Mouse (Mus musculus) heart, postnatal 36 days (tissue): Measurements from ENCODE around the gene H2-DMb2. TPM values are rescaled to one million over a fixed set of nuclear protein-coding genes. Genes with fewer than 3 reads are reported as not detected.

Experiments
- DNase-seq, 2 experiments: peaks; one replicate each; pipeline ENCODE4 v3.0.0; 2021 to 2022
- intact Hi-C: fragments of 180-260 bp; cut with DNase I; formaldehyde crosslinking; loops from one replicate; pipeline ENCODE4 v1.15.1; 2025
- total RNA-seq, 2 experiments: library from RNA; stranded (reverse); gene quantifications; 2 replicates each; pipeline ENCODE4 v1.2.3; 2021

H2-DMb2 gene
- total RNA-seq, 2 experiments from 2014 or later, result 1.3 to 1.7 TPM

GRCm38 (mm10) chr17:34197904-34198520 is 54.9 kb downstream of the H2-DMb2 start:
- intact Hi-C loops, result loop anchor here (1.0 kb wide), 1 partner anchor 11 kb away; the partner anchor contains the start of genes Psmb9 and Tap1
- DNase-seq, result peak; percentile 67 to 73

GRCm38 (mm10) chr17:34198521-34198912 is 55.4 kb downstream of the H2-DMb2 start:
- DNase-seq, result no peak
- intact Hi-C loops, result loop anchor here (1.0 kb wide), 1 partner anchor 11 kb away; the partner anchor contains the start of genes Psmb9 and Tap1

GRCm38 (mm10) chr17:34199050-34199619 is 56.0 kb downstream of the H2-DMb2 start:
- intact Hi-C loops, result no loop called here
- DNase-seq, result no peak

- DNase-seq, result no peak
- intact Hi-C loops, result no loop called here
These were observed 56.9 kb downstream of the H2-DMb2 start for GRCm38 (mm10) chr17:34200047-34200446.

DNA sequence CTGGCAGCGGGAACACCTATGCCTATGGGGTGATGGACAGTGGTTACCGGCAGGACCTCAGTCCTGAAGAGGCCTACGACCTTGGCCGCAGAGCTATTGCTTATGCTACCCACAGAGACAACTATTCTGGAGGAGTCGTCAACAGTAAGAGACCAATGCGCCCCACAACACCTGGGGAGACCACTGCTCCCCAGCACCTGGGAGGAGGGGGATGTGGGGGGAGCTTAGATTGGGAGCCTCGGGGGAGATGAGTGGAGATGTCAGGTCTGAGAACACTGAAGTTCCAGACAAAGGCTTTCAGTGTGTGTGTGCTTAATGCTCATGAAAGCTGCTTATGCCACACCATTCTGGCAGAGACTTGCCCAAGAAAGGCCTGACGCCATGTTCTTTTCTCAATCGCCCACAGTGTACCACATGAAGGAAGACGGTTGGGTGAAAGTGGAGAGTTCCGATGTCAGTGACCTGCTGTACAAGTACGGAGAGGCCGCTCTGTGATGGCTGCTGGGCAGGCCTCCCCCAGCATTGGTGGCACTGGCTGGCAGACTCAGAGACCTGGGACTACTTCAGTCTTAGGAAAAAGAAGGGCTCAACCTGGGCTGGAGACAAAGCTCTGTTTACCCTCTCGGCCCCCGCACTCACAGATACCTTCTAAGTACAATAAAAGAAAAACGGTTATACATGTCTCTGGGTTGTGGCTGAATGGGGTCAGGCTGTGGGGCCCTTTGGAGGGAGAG is 57.8 kb downstream of the H2-DMb2 start:
- DNase-seq, result no peak
- intact Hi-C loops, result no loop called here

Other genes with a start within 250 kb of the H2-DMb2 start
- gene Platr17, start 238.2 kb upstream of the H2-DMb2 start, total RNA-seq, result not detected
- 10 to 100 TPM; 15.7 to 18.0 TPM for gene Daxx, start 233.9 kb upstream of the H2-DMb2 start, total RNA-seq
- gene Tapbp, start 227.4 kb upstream of the H2-DMb2 start, total RNA-seq, result 100 to 1,000 TPM; 103 to 112 TPM
- gene Zbtb22, start 227.4 kb upstream of the H2-DMb2 start, total RNA-seq, result 10 to 100 TPM; 20.1 to 20.6 TPM
- gene Rgl2, start 213.8 kb upstream of the H2-DMb2 start, total RNA-seq, result 10 to 100 TPM; 38.7 TPM
- gene Pfdn6, start 203.0 kb upstream of the H2-DMb2 start, total RNA-seq, result 10 to 100 TPM; 77.0 to 84.7 TPM
- 10 to 100 TPM; 10.1 to 11.5 TPM for gene Wdr46, start 202.6 kb upstream of the H2-DMb2 start, total RNA-seq
- 1 to 10 TPM; 2.7 to 2.9 TPM for gene B3galt4, start 191.8 kb upstream of the H2-DMb2 start, total RNA-seq
- gene Vps52, start 187.5 kb upstream of the H2-DMb2 start, total RNA-seq, result 10 to 100 TPM; 38.8 to 41.4 TPM
- gene Rps18, start 187.3 kb upstream of the H2-DMb2 start, total RNA-seq, result 100 to 1,000 TPM; 411 to 417 TPM
- 100 to 1,000 TPM in 1 of 2 experiments, 10 to 100 TPM in 1; 79.0 to 116 TPM for gene H2-K1, start 143.0 kb upstream of the H2-DMb2 start, total RNA-seq
- 10 to 100 TPM; 14.0 to 15.1 TPM for gene Ring1, start 118.6 kb upstream of the H2-DMb2 start, total RNA-seq
- 100 to 1,000 TPM; 107 to 121 TPM for gene H2-Ke6, start 115.2 kb upstream of the H2-DMb2 start, total RNA-seq
- gene Slc39a7, start 111.6 kb upstream of the H2-DMb2 start, total RNA-seq, result 10 to 100 TPM; 56.9 to 60.7 TPM
- gene Rxrb, start 111.5 kb upstream of the H2-DMb2 start, total RNA-seq, result 10 to 100 TPM; 39.8 to 41.8 TPM
- gene Col11a2, start 103.9 kb upstream of the H2-DMb2 start, total RNA-seq, result 1 to 10 TPM in 1 of 2 experiments, under 1 TPM in 1; 0.98 to 1.9 TPM
- not detected for gene H2-Oa, start 51.0 kb upstream of the H2-DMb2 start, total RNA-seq
- 1 to 10 TPM; 4.0 to 6.5 TPM for gene H2-DMa, start 23.8 kb upstream of the H2-DMb2 start, total RNA-seq
- 10 to 100 TPM; 80.5 to 87.0 TPM for gene Brd2, start 20.7 kb upstream of the H2-DMb2 start, total RNA-seq
- gene H2-DMb1, start 9.8 kb downstream of the H2-DMb2 start, total RNA-seq, result 1 to 10 TPM; 1.5 to 2.9 TPM
- 1 to 10 TPM; 4.1 to 7.0 TPM for gene Tap1, start 44.2 kb downstream of the H2-DMb2 start, total RNA-seq
- gene Psmb9, start 44.5 kb downstream of the H2-DMb2 start, total RNA-seq, result 10 to 100 TPM in 1 of 2 experiments, 1 to 10 TPM in 1; 7.5 to 10.6 TPM
- gene Psmb8, start 54.4 kb downstream of the H2-DMb2 start, total RNA-seq, result 10 to 100 TPM; 11.4 to 15.1 TPM
- 10 to 100 TPM; 23.6 to 24.6 TPM for gene Tap2, start 60.2 kb downstream of the H2-DMb2 start, total RNA-seq
- gene H2-Ob, start 95.6 kb downstream of the H2-DMb2 start, total RNA-seq, result under 1 TPM; 0.83 to 0.84 TPM
- 10 to 100 TPM; 14.8 to 32.7 TPM for gene H2-Ab1, start 114.4 kb downstream of the H2-DMb2 start, total RNA-seq
- 10 to 100 TPM; 21.8 to 44.6 TPM for gene H2-Aa, start 144.5 kb downstream of the H2-DMb2 start, total RNA-seq
- gene H2-Eb1, start 162.6 kb downstream of the H2-DMb2 start, total RNA-seq, result 10 to 100 TPM; 20.6 to 43.5 TPM
- not detected for gene H2-Eb2, start 182.4 kb downstream of the H2-DMb2 start, total RNA-seq
- gene Btnl2, start 211.5 kb downstream of the H2-DMb2 start, total RNA-seq, result under 1 TPM; 0.58 to 0.92 TPM
- gene Btnl1, start 233.8 kb downstream of the H2-DMb2 start, total RNA-seq, result not detected